Mouse (Mus musculus) adrenal gland, adult 8-10 months (tissue): ENCODE data around the gene Gas6. TPM values are rescaled to one million over a fixed set of nuclear protein-coding genes. Genes with fewer than 3 reads are reported as not detected.
A peak's percentile ranks its signal among the peaks of the same experiment; 100 is the strongest.

Source experiments
- DNase-seq: peaks from one replicate; pipeline ENCODE4 v3.0.0; 2022
- total RNA-seq, 4 experiments: library from RNA; stranded (reverse); gene quantifications; 2 replicates each; pipeline ENCODE4 v1.2.4; 2022

Gas6 gene
- 1,000 to 10,000 TPM in 1 of 4 experiments, 100 to 1,000 TPM in 3; 130 to 1,084 (median 297) TPM for total RNA-seq

DNA sequence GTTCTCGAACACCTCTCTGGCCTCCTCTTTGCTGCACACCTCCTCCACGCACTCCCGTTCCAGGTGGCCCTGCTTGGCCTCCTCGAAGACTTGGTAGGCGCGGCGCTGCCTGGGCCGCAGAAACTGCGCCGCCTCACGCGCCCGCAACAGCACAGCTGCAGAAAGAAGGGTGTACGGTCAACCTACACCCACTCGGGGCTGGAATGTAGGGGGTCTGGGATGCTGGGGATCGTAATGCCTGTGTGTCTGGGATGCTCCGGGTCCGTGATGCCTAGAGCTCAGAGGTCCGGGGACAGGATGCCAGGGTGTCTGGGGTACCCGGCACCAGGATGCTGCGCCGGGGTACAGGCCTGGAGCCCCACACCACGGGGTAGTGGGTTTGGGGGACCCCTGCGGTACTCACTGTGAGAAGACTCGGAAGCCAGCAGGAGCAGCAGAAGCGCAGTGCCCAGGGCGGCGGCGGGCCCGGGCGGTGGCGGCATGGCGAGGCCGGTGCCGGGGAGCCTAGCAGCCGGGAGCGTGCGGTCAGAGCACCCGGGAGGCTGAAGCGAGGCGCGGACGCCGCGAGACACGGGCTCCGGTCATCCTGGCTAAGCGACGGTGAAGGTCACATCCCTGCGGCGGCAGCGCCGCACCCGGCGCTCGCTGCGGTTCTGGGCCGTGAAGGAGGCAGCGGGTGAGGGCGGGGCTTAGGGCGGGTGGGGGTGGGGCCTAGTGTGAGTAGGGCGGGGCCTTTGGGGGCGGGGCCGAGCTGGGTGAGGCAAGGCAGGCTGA, at the start of gene Gas6:
TSS of gene Gas6 (minus strand) at position 633 of the 774 bp plus-strand sequence.
- peak; percentile 65 for DNase-seq

DNA sequence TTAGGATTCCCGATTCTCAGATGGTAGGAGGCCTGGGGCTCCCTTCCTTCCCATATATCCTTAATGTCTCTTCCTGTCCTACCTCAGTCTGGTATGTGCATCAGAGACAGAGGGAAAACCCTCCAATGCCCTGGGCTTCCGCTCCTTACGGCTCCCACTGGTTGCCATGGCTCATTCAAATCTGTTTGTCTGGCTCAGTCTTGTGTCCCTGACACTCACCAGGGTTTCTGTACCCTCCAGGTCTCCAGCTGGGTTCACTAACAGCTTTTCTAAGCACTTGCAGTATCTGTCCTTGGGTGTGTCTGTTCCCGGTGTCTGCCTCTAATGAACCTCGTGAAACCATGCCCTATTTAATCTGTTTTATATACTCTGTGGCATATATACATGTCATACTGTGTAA, 47.2 kb upstream of the Gas6 start:
- DNase-seq, result no peak

DNA sequence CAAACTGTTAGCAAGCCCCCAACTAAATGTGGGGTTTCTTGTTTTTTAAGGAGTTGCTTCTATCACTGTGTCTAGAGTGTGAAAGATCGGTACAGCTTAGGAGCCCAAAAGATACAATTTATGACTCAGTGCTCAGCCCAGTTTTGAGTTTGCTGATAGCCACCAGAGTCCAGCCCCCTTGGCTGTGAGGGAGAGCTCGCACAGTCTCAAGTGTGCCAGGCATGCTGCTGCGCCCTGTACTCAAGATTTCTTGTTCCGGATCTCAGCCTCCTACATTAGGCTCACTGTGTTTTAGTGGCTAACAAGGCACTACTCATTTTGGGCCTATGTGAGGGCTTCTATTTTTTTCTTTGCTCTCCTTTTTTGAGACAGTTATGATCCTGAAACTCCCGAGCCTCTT, 45.8 kb upstream of the Gas6 start:
- no peak for DNase-seq

DNA sequence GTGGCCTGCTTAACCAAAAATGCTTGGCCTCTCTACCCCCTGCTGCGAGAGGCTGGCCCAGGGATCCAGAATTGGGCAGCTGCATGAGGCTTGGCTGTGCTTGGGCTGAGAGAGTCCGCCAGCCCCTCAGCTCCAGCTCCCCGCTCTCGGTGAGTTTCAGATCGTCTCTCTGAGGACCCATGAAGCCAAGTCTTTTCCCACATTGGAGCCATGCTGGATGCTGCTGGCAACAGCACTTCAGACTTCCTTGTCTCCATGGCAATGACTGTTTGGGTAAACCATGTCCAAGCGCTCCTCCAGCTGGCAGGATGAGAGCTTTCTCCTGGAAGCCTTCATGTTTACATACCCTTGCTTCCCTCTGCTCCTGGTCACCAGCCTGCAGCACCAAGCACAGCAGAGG, 44.5 kb upstream of the Gas6 start:
- peak; percentile 38 for DNase-seq

DNA sequence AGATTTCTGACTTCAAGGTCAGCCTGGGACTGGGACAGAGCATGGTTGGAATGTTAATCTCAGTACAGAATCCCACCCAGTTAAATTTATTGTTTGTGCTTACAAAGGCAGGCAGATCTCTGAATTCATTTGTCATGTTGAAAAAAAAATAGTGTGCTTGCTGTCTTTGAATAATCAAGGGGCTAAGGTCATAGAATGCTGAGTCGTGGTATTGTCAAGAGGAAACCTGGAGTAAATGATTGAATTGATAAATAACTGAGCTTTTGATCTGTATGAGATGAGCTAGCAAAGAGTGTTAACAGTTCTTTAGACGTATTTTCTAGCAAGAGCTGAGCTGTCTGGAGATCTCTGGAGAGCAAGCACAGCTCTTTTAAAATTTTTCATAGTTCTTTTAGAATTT, 42.8 kb upstream of the Gas6 start:
- DNase-seq, result no peak

DNA sequence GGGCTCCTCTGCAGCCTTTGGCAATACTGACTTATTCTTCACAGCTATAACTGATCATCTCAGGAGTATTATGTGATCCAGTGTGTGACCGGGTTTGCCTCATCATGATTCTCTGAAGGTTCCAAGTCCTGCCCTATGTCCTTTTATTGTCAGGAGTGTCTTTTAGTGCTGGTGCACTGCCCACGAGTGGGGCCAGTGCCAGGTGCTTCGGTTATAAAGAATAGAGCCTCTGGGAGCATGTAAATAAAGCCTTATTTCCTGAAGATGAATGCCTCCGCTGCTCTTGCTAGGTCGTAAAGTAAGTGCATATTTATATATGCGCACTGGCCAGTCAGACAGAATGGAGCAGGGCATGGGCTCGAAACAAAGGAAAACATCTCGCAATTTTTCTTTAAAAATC, 38.8 kb upstream of the Gas6 start:
- DNase-seq, result no peak

DNA sequence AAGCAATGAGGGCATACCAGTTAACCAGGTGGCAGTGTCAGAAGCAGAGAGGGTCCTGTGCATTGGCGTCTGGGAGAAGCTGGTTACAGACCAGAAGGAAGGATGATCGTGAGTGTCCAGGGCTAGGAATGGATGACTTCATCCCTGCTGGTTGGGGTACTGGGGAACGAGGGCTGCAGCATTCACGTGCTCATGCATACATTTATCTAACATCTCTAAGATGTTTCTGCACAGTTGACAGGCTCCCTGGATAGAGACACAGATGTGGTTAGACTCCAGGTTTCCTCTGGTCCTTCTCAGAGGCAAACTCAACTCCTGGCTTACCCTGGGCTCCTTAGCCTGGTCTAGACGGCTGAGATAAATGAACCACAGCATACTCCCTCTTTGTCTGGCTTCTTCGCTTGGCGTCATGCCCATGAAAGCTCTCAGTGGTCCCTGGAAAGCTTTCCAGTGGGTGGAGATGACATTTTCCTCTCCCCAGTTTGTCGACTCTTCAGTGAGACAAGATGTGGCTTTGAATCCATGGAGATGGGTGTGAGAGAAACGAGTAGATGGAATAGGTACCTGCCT, 37.4 kb upstream of the Gas6 start:
- DNase-seq, result no peak

DNA sequence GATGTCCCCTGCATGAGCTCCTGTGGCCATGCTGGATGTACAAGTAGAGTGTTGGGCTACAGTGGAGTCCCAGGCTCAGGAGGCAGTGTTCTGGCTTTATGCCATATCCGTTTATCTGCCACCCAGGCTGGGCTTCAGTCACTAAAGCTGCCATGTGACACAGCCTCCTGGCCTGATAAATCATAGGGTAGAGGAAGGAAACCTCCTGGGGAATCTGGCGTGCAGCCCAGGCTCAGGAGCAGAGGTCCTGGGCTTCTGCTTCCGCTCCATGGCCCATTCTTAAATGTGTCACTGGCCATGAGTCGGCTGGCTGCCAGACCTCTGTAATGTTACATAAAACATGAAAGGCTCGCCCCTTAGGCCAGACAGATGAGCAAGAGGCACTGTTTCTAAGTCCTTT, 36.7 kb upstream of the Gas6 start:
- peak; percentile 95 for DNase-seq

DNA sequence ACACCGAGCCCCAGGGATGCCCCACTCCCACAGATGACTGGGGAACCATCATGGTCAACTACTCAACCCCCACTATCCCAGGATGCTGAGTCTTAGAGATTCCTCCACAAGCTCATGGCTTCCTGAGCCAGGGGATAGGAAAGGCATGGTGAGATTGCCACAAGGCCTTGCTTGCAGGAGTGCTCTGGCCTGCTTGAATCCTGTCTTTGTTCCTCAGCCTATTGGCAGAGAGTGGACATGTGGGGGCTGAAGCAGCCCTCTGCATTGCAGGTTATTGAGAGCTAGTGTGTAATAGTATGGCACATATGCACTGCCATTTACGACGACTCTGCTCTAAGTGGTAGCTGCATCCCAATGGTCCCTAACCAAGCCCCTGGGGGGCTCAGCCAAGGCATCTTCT, 36.1 kb upstream of the Gas6 start:
- no peak for DNase-seq

DNA sequence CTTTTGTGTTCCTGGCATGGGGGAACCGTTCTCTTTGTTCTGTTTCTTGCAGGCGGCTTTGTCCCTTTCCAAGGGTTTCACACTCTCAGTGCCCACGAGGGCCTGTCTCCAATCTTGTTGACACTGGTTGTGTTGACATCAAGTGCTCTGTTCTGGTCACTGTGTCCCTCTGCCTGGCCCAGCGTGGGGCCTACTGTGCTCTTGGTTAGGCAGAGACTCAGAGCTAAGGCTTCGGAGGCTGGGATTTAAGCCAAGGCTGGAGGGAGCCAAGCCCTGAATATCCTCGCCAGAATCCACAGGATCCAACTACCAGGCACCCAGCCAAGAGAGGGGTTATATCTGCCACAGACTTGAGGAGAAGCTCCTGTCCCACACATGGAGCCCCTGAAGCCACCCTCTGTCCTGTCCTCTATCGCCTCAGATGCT, 35.6 kb upstream of the Gas6 start:
- peak; percentile 77 for DNase-seq

DNA sequence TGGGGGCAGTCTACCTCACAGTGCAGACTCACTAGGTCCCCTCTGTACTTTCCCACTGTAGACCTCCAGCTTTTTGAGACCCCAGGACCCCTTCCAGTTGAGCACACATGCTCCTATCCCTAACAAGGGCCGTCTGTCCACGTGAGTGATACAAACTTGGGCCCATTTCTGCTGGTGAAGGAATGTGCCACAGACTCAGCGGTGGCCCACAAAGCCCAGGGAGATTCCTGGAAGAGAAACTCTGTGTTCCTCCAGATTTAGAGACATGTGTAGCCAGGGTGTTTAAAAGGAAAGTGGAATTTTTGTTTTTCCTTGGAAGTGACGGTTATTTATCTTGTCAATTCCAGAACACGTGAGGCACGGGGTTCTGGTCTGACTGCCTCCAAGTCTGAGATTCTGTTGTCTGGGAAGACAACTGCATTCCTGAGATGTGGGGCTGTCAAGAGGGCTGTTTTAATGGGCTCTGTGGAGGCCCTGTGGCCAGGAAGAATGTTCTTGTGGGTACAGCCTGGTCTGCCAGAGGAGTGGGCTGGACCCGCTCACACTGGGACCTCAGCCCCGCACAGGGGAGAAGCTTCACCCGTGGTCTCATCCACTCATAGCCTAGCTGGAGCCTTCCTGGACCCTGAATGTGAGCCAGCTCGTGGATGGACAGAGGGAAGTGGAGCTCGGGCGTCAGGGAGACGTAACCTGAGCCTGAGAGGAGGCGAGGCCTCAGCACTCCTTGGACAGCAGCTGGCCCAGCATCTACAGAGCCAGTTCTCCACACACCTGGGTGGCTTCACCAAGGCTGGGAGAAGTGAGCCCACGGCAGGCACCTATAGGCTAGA, 34.9 kb upstream of the Gas6 start:
- no peak for DNase-seq

DNA sequence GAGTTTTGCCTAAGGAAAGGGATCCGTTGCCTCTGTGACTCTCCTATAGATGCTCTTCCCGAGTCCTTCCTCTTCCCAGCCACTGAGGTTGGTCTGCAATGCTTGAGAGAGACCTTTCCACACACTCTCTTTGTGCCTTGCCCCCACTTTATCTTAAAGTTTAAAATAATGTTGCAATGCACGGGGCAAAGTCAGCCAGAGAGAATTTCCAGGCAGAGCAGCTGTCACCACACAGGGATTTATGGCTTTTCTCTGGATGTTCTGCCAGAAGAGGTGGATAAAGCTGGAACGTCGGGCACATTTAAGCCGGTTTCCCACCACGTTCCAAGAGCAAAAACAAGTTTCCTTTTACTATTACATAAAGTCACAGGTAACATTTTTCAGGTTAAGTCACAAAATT, 27.1 kb upstream of the Gas6 start:
- no peak for DNase-seq

DNA sequence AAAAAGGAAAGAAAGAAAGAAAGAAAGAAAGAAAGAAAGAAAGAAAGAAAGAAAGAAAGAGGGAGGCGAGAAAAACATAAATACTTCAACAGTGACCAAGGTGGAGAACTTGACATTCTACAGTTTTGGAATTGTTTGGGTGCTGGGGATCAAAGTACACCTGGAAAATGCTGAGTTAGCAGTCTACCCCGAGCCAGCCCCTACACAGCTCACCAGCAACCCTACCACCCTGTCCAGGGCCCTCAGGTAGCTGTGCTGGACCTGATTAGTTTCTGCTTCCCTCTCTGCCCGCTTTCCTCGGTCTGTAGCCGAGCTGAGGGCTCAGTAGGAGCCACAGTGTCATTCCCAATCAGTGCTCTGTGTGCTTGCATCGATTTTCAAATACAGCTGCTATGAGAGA, 26.1 kb upstream of the Gas6 start:
- no peak for DNase-seq

DNA sequence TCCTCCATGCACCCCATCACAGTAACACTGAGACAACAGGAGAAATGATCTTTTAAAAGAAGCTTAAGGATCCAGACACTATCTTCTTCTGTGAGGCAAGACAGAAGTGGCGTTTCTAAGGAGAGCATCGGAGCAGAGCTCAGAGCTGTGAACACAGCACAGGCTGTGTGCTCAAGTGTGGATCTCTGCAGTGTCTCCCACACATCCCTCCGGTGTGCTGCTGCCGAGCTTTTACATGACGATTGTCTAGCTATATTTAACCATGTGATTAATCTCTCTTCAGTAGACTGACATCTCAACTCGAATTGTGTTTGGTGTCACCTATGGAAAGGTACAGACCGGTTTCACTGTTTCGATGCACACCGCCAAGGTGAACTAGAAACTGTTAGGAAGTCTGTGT, 25.2 kb upstream of the Gas6 start:
- no peak for DNase-seq

DNA sequence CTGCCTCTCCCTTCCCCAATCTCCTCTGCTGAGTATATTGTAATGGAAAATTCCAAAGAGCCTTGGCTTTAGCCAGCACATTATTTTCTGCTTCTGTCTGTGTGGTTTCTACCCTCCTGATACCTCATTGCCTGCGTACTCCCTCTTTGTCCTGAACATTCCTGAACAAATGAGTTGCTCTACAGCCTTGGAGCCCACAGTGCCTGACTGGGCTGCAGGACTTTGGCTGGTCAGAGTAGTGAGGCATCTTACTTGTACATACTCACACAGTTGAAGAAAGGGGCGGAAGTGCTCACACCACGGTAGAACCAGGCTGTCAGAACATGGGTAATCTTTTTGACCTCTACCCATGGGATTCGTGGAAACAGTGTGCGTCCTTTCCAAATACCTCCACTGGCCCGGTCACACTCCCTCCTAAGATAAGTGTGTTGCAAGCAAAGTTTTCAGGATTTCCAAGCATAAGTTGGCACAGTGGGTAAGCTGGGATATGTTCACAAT, 23.0 kb upstream of the Gas6 start:
- DNase-seq, result peak; percentile 44

DNA sequence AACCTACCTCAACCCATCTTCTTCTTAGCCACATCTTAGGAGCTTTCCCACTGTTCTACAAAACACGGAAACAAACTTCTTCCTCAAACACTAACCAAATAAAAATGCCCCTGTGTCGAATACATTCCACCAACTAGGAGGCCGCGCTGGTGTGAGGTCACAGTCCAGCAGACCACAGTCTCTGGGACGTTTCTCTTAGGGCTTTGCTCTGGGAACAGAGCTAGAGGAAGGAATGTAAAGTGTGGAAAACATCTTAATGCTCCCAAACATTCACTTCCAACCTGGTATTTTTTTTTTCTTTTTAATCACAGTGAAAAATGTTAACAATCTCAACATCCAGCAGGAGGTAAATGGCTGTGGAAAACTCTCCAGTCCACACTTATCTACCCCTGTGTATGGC, 22.4 kb upstream of the Gas6 start:
- no peak for DNase-seq

DNA sequence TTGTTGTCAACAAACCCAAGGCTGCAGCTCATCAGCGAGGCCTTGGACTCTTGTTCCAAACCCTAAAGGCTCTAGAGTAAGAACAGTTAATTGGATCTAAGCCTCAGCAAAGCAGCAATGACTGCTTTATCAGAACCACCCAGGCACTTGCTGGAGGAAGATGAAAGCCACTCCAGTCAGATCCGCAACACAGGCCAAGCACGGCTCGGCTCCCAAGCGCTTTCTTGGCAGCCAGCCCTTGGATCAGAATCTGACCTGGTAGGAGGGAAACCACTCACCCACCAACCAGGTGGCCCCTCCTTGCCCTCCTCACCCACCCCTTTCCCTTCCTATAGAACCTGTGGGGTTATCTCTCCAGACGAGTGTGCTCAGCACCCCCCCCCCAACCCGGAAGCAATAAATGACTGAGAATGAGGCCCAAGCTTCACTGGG, 21.7 kb upstream of the Gas6 start:
- DNase-seq, result peak; percentile 59

DNA sequence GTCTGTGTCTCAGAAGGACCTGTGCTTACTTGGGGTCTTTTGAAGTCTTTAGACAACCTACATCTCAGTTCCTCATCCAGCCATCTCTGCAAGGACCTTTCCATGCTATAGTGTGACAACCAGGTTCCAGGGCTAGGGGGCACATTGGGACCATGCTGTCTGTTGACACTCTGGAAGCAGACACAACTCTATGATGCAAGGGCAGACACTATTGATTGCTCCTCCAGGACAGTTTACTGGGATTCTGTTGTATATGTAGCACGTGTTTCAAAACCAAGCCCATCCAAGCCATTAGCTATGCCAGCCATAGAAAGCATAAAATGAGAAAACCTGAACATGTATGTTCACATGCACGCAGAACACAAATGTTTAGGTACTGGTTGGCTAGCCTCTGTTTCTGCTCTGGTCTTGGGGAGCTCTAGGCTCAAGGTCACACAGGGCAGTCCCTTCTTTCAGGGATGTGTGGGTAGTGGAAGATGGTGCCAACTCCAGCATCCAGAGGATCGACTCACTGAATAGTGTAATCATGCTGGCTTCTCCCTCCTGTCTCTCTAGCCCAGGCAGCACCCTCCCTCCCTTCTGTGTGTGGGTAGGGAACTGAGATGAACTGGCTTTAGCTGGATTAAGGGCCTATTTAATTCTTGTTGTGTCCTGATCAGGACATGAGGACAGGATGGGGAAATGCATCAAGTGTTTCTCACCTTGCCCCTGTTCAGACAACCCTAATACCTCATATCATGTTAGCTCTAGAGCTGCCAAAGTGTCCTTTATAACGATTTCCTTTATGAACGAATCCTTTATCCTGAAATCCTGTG, 19.5 kb upstream of the Gas6 start:
- DNase-seq, result no peak

DNA sequence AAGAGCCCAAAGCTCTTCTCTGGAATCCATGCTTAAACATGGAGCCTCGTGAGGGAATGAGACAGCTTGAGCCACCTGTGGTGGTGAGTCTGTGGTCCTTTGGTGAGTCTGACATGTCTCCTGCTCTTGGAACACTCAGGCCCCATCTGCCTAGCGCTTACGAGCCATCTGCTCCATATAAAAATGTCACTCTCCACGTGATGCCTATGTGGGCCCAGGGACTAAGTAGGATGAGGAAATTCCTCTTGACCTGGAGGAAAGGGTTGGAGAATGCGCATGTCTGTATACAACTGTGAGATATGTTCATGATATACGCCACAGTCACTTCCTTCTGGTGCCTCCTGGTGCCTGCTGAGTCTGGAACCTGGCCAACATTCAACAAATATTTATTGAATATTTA, 18.4 kb upstream of the Gas6 start:
- no peak for DNase-seq

DNA sequence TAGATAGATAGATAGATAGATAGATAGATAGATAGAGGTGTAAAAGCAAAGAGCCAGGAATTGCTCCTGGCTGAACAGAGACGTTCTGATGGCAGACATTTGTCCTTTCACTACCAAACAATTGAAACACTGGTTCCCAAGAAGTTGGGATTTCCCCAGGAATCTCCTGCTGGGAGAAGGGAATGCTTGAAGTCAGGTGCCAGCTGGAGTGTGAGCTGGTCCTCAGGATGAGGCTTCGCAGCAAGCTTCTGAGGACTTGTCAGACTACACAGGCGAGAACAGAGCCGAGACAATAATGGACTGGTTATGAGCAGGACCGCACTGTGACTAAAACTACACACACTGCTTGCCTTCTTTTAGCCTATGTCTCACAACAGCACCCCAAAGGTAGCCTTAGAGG, 17.7 kb upstream of the Gas6 start:
- DNase-seq, result no peak

DNA sequence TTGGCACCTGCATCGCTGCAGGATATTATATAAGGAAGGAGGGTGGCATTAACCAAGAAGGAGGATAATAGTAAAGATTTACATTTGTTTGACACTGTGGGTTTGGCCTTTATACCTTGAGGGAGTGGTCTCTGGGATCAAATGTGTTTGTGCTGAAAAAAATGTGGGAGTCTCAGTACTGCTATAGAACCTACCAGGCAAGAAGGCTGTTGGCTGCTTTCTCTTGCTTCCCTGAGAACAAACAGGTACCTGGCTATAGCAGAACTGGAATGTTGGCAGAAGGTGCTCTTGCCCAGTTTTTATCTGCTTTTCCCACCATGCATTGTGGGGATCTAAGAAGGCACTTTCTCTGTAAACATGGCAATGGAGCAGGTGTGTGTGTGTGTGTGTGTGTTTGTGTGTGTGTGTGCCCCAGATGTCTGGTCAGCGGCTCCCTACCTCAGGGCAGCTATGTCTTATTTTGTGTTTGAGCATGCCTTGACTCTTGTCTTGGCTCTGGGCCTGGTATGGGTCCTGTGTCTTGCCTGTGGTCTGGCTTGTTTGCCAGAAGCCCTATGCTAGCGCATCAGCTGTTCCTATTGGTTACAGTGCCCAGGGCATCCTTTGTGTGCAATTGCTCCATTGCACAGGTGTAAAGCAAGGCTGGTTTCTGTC, 13.1 kb upstream of the Gas6 start:
- no peak for DNase-seq

DNA sequence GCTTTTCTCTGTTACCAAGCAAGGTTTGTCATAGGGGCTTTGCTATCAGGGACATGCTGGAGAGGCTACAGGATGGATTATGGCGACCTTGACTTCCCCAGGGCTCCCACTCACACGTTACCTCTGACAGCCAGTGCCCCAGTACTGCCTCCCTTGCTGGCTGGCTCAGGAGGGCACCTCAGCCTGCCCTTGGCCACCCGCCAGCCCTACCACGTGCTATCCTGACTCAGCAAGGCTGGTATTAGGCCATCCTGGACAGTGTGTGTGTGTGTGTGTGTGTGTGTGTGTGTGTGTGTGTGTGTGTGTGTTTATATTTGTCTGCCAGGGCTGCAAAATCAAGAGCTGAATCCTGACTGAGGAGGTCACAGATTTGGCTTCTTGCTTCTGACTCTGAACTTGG, 12.6 kb upstream of the Gas6 start:
- DNase-seq, result peak; percentile 97
